Mouse (Mus musculus) cerebellum, postnatal 36 days (tissue): ENCODE measurements at regions not wholly inside any gene's neighbourhood (a gene's known extent, or its start where the extent isn't known, plus 50 kb on each side); places are given as distances from the start of the nearest gene placed in this dataset.
A peak's percentile ranks its signal among the peaks of the same experiment; 100 is the strongest.

Experiments used
- DNase-seq, 2 experiments: peaks; one replicate each; pipeline ENCODE4 v3.0.0; 2021 to 2022; ENCODE audit warnings: mixed read lengths in 2 of 2

GRCm38 (mm10) chr10:45009676-45010075 is 57.3 kb upstream of the Prep start:
- DNase-seq: no peak

GRCm38 (mm10) chr10:45009235-45009634 is 57.8 kb upstream of the Prep start:
- DNase-seq: no peak

DNA sequence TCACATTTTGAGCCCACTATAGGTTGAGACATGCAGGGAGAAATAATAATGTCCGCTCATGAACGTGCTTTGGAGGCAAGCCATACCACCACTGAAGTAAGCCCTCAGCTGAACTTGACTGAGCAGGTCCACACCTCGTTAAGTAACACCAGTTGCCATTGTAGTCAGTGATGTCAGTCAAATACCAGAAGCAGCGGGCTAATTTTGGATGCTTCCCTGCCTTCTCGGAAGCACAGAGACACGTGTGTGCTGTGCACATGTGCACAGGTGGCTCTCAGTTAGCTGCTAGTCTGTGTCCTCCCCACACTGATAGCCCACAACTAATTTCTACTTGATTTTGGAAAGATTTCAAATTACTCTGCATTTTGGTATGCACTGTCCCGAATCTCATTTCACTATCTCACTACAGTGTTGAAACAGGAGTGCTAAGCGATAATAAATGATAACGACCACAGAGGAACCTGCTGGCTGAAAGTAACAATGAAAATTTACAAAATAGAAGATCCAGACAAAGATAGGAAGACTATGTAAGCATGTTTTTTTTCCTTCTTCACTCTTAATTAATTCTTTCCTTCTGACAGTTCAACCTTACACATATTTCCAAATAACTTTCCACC is 62.9 kb upstream of the Prep start:
- DNase-seq: no peak

- no peak for DNase-seq
These were observed 63.7 kb upstream of the Prep start for GRCm38 (mm10) chr10:45003344-45003681.

DNA sequence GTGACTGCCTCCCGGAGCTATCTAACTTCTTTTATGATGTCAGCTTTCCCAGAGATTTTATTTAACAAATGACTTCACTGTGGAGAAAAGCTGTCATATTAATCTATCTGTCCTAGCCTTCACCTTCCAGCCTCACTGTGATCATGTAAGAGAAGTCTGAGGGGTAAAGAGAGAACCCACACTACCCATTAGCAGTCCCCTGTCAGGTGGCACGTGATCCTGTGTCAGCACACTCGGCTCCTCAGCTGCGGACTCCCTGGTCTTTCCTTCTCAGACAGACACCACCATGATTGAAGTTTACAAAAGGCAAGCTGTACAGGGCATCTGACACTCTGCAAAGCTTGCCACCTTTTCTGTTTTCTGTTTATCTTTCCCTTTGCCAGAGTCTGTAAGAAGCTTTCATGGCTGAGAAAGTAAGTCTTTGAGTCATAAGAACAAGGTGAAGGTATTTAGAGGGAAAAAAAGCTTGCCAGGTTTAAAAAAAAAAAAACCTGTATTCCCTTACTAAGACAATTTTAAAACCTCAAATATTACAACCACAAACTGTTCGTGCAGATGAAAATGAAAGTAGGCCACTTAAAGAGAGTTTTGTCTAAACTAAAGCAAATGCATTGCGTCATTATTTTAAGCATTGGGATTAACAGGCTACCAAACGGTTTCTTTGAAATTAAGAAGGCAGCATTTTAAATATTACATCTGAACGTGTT is 64.2 kb upstream of the Prep start:
- no peak for DNase-seq

DNA sequence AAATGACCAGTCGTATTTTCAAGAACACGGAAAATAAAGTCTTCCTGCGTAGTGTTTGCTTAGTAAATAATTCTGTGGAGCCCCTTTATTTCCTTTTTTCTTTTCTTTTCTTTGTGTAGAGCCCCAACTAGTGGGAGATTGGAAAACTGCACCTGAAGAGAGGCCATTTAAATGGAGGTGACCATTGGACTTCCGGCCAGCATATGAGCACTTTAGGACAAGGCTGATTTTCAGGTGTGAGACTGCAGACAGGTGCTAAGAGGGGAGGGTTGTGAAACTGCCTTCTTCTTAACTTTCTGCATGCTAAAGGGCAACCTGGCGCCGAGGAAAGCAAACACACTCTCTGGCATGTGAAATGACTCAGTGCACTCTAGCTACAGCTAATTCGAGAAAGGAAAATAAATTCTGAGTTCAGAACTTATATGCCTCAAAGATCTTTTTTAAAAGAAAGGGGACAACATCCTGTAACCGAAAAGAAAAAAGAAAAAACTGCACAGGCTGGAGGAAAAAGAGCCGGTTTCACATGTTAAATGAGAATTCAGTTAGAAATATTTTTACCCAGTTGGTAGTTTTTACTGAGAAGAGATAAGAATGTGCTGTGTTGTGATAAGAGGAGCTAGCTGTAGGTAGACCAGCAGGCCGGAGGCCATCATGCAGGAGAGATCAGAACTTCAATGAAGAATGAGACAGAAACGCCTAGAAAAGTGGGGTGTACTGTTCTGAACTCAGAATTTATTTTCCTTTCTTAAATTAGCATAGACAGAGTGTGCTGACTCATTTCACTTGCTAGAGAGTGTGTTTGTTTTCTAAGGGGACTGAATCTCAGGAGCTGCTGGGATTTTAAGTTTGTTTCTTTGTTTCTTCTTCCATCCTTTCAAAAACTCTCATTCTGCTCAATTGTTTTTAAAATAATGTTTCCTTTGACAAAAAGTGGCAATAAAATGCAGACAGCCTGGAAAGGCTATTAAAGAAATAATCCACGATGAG is 65.8 kb upstream of the Prep start:
- DNase-seq: peak; percentile 15 to 51

- DNase-seq: peak in 1 of 2 experiments; percentile 5
These were observed 66.8 kb upstream of the Prep start for GRCm38 (mm10) chr10:45000027-45000840.

DNA sequence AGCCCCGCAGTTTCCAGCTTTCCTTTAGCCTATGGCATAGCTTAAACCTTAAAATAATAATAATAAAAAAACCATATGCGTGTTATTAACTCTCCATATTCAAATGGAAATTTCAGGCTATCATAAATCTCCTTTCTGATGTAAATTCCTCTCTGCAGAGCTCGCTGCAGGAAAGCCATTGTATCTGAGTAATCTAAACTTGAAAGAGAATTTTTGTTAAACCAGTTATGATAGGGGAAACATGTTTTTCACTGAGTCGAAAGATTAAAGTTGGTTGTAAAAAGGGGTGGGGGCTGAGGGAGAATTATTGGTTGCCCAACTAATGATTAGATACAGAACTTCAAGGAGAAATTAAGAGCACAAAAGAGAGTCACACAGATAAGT is 69.1 kb upstream of the Prep start:
- DNase-seq: no peak

- DNase-seq: no peak
These were observed 69.7 kb upstream of the Prep start for GRCm38 (mm10) chr10:44997184-44997905.

- DNase-seq: no peak
These were observed 71.2 kb upstream of the Prep start for GRCm38 (mm10) chr10:44995756-44996155.

- DNase-seq: no peak
These were observed 72.4 kb upstream of the Prep start for GRCm38 (mm10) chr10:44994385-44995281.

- no peak for DNase-seq
These were observed 73.3 kb upstream of the Prep start for GRCm38 (mm10) chr10:44993470-44994260.

DNA sequence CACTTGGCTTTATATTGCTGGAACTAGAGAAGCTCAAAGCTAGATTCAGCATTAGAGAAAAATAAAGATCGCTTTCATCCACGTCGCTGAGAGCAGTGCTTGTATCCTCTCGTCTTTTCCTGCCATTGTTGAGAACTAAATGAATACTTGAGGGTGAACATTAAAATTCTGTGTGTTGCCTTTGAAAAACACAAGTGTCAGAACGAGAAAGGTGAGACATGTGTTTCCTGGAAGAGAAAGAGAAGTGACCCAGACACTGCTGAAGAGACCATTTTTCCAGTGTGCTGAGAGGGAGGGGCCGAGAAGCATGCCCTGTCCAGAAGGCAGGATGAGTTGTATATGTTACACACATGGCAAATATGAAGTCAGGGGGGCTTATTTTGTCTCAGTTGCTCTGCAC is 77.5 kb upstream of the Prep start:
- DNase-seq: no peak

DNA sequence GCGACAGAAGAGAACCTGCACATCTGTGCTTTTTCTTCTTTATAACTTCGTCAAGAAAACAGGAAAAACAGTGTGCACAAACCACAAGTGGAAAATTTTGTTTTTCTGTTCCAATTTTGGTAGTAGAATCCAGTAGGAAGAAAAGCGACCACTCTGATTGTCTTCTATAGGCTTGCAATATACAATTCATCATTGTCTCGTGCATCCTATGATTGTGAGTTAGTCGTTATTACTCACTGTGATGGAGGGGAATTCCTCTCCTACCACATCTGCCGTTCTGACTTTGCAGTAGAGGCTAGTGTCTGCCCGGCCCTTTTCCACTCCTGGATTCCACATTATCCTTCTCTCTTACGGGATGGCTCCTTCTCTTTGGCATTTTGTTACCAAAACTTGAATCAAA is 78.2 kb upstream of the Prep start:
- DNase-seq: no peak

GRCm38 (mm10) chr10:44987615-44988014 is 79.4 kb upstream of the Prep start:
- DNase-seq: no peak

- DNase-seq: no peak
These were observed 85.1 kb upstream of the Prep start for GRCm38 (mm10) chr10:44981913-44982312.

GRCm38 (mm10) chr10:44976815-44977214 is 90.2 kb upstream of the Prep start:
- no peak for DNase-seq

DNA sequence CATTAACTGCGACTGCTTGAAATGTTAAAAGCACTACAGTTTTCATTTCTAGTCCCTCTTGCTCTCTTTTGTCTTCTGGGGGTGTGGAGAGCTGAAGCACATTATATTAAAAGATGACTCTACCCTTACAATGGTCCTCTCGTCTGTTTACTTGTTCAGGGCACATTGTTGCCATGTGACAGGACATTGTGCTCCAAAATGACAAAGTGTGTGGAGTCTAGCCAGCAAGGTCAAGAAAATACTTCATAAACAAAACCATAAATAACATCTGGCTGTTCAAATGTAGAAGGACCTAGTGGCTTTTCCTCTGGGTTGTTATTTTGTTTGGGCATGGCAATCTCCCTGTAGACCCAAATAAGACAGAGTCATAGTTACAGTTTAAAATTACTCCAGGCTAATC is 95.1 kb upstream of the Prep start:
- DNase-seq: no peak

- no peak for DNase-seq
These were observed 107.0 kb upstream of the Prep start for GRCm38 (mm10) chr10:44959968-44960367.

DNA sequence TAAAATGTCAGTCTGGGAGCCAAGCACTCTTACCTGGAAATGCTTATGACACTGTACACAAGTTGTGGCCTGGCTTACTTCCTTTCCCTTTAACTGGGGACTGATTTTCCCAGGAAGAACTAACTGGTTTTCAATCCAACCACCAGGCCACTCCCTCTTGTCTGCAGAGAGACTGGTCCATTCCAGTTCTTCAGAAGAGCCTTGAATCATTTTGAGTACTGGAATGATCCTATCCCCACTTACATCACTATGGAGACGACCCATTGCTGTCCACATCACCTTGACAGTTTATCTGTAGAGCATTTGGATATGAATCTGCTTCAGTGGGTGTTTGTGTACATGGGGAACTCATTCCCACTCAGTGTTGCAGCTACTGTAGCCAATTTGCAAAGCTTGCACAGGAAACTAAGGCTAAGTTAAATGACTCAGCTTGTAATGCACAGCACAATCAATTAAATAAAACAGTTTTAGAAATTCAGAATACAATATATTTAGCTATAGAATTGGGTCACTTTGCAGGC is 121.7 kb upstream of the Prep start:
- no peak for DNase-seq
